ENCODE assay signal across 20 mouse cellular contexts in genomic region chr4:105279806-105280205, GRCm38 (mm10).
A peak's percentile ranks its signal among the peaks of the same experiment; 100 is the strongest.
DNase-seq lines count a peak whose midpoint lies in the region; ATAC-seq and TF ChIP-seq lines count a peak whose summit lies in the region.
"Had no signal": no experiment of that assay in that cellular context is flagged by ENCODE, and none has a peak within 500 bp of the region (broad histone marks: within the 10 kb centered on the region; RNA-seq: fewer than 3 reads in every experiment).

No protein-coding gene starts in this region.

- H3K9me3 ChIP-seq in forebrain, embryonic 10.5 days, result no peaks in the 10 kb centered on the region
- H3K9me3 ChIP-seq in forebrain, embryonic 14.5 days (replicated peaks; ENCODE audit: control insufficient read depth, low read length), result no peaks in the 10 kb centered on the region
- no peaks in the 10 kb centered on the region for H3K9me3 ChIP-seq in hindbrain, embryonic 10.5 days
- no peaks in the 10 kb centered on the region for H3K9me3 ChIP-seq in hindbrain, embryonic 16.5 days (ENCODE audit: control insufficient read depth, low read length)
- no peaks in the 10 kb centered on the region for H3K9me3 ChIP-seq in lung, postnatal 0 days (ENCODE audit: low read length)
- H3K9me3 ChIP-seq: embryonic facial prominence, embryonic 13.5 days; hindbrain, embryonic 15.5 days; limb, embryonic 12.5 days; liver, embryonic 15.5 days; midbrain, embryonic 15.5 days had no signal

- peak overlapping the region; percentile 60; the same call in 1 of the 2 replicates for H3K27ac ChIP-seq in forebrain, embryonic 10.5 days
- no peak overlapping the region for H3K27ac ChIP-seq in forebrain, embryonic 14.5 days (ENCODE audit: low read depth, low read length)
- peak overlapping the region; percentile 59 for H3K27ac ChIP-seq in hindbrain, embryonic 10.5 days
- no peak overlapping the region for H3K27ac ChIP-seq in hindbrain, embryonic 16.5 days (ENCODE audit: low read depth, low read length)
- H3K27ac ChIP-seq in lung, postnatal 0 days (ENCODE audit: low read length), result no peak overlapping the region
- H3K27ac ChIP-seq: embryonic facial prominence, embryonic 13.5 days; hindbrain, embryonic 15.5 days; layer of hippocampus, adult 2 months; left cerebral cortex, adult 2 months; limb, embryonic 12.5 days; liver, embryonic 15.5 days; midbrain, embryonic 15.5 days had no signal

- no peak for ATAC-seq in forebrain, embryonic 14.5 days
- no peak for ATAC-seq in hindbrain, embryonic 16.5 days
- no peak for ATAC-seq in inflammation-experienced regulatory T-cells, adult 6 months
- ATAC-seq in lung, postnatal 0 days, result no peak
- ATAC-seq: midbrain, embryonic 15.5 days had no signal

- no peak for TF ChIP-seq CTCF in lung, postnatal 0 days (IDR thresholded peaks at IDR 0.05)

- no peak for TF ChIP-seq EP300 in lung, postnatal 0 days (IDR thresholded peaks at IDR 0.05)

- H3K36me3 ChIP-seq in forebrain, embryonic 10.5 days (replicated peaks), result no peaks in the 10 kb centered on the region
- H3K36me3 ChIP-seq in forebrain, embryonic 14.5 days (ENCODE audit: control insufficient read depth, insufficient read depth, low read length), result no peaks in the 10 kb centered on the region
- no peaks in the 10 kb centered on the region for H3K36me3 ChIP-seq in hindbrain, embryonic 10.5 days
- H3K36me3 ChIP-seq in hindbrain, embryonic 16.5 days (ENCODE audit: control insufficient read depth, insufficient read depth, low read length), result no peaks in the 10 kb centered on the region
- H3K36me3 ChIP-seq in lung, postnatal 0 days (ENCODE audit: insufficient read depth, low read length), result no peaks in the 10 kb centered on the region
- H3K36me3 ChIP-seq: embryonic facial prominence, embryonic 13.5 days; hindbrain, embryonic 15.5 days; limb, embryonic 12.5 days; liver, embryonic 15.5 days; midbrain, embryonic 15.5 days had no signal

- no peak overlapping the region for H3K4me3 ChIP-seq in forebrain, embryonic 10.5 days
- no peak overlapping the region for H3K4me3 ChIP-seq in forebrain, embryonic 14.5 days (ENCODE audit: low read depth, low read length)
- H3K4me3 ChIP-seq in hindbrain, embryonic 10.5 days, result no peak overlapping the region
- H3K4me3 ChIP-seq in hindbrain, embryonic 16.5 days (ENCODE audit: low read length), result no peak overlapping the region
- H3K4me3 ChIP-seq in lung, postnatal 0 days (ENCODE audit: low read depth, low read length), result no peak overlapping the region
- H3K4me3 ChIP-seq: embryonic facial prominence, embryonic 13.5 days; hindbrain, embryonic 15.5 days; layer of hippocampus, adult 2 months; left cerebral cortex, adult 2 months; limb, embryonic 12.5 days; liver, embryonic 15.5 days; midbrain, embryonic 15.5 days had no signal

- no peak for DNase-seq in forebrain, embryonic 10.5 days (ENCODE audit: extremely low spot score, low spot score)
- DNase-seq in forebrain, embryonic 14.5 days (ENCODE audit: low spot score), result no peak
- no peak for DNase-seq in hindbrain, embryonic 10.5 days (ENCODE audit: low spot score)
- peak; percentile 96 for DNase-seq in adipocyte (ENCODE audit: low spot score)
- DNase-seq in kidney, postnatal 10 days, result peak; percentile 55
- no peak for DNase-seq in lung, postnatal 0 days (ENCODE audit: low spot score)
- DNase-seq: adrenal gland, adult 2 months; cerebellum, adult 9-11 months; gastrocnemius, postnatal 25 days; lung, postnatal 10 days had no signal

- no peak overlapping the region for H3K4me2 ChIP-seq in forebrain, embryonic 14.5 days (ENCODE audit: low read length)
- no peak overlapping the region for H3K4me2 ChIP-seq in hindbrain, embryonic 16.5 days (ENCODE audit: low read length)
- no peak overlapping the region for H3K4me2 ChIP-seq in lung, postnatal 0 days (replicated peaks; ENCODE audit: low read depth, low read length)
- H3K4me2 ChIP-seq: embryonic facial prominence, embryonic 13.5 days; hindbrain, embryonic 15.5 days; limb, embryonic 12.5 days; liver, embryonic 15.5 days; midbrain, embryonic 15.5 days had no signal

- 79% methylated on average over 4 of the region's 4 CpGs for WGBS in forebrain, embryonic 10.5 days
- WGBS in forebrain, embryonic 14.5 days, result 76% methylated on average over 4 of the region's 4 CpGs
- WGBS in hindbrain, embryonic 10.5 days, result 65% methylated on average over 4 of the region's 4 CpGs
- WGBS in hindbrain, embryonic 16.5 days, result 65% methylated on average over 4 of the region's 4 CpGs
- WGBS in lung, postnatal 0 days, result 84% methylated on average over 4 of the region's 4 CpGs

- H3K27me3 ChIP-seq in forebrain, embryonic 10.5 days (ENCODE audit: poor library complexity, severe bottlenecking), result no peaks in the 10 kb centered on the region
- no peaks in the 10 kb centered on the region for H3K27me3 ChIP-seq in forebrain, embryonic 14.5 days (replicated peaks; ENCODE audit: control insufficient read depth, insufficient read depth, low read length)
- 0 out of 2 replicates have a peak, but pooled peaks cover 3% of the 10 kb centered on the region for H3K27me3 ChIP-seq in hindbrain, embryonic 10.5 days (ENCODE audit: insufficient read depth, poor library complexity, severe bottlenecking)
- no peaks in the 10 kb centered on the region for H3K27me3 ChIP-seq in hindbrain, embryonic 16.5 days (replicated peaks; ENCODE audit: control insufficient read depth, insufficient read depth, low read length)
- H3K27me3 ChIP-seq in lung, postnatal 0 days (replicated peaks; ENCODE audit: insufficient read depth, low read length), result no peaks in the 10 kb centered on the region
- H3K27me3 ChIP-seq: CH12.LX; embryonic facial prominence, embryonic 13.5 days; hindbrain, embryonic 15.5 days; limb, embryonic 12.5 days; liver, embryonic 15.5 days; midbrain, embryonic 15.5 days had no signal

- H3K9ac ChIP-seq in forebrain, embryonic 14.5 days (ENCODE audit: low read length), result no peak overlapping the region
- H3K9ac ChIP-seq in hindbrain, embryonic 16.5 days (ENCODE audit: low read depth, low read length), result no peak overlapping the region
- H3K9ac ChIP-seq in lung, postnatal 0 days (replicated peaks; ENCODE audit: low read depth), result no peak overlapping the region
- H3K9ac ChIP-seq: embryonic facial prominence, embryonic 13.5 days; hindbrain, embryonic 15.5 days; limb, embryonic 12.5 days; liver, embryonic 15.5 days; midbrain, embryonic 15.5 days had no signal

- peaks cover 76% of the 10 kb centered on the region for H3K4me1 ChIP-seq in forebrain, embryonic 10.5 days
- H3K4me1 ChIP-seq in forebrain, embryonic 14.5 days (ENCODE audit: control insufficient read depth, insufficient read depth, low read length), result peaks cover 15% of the 10 kb centered on the region
- peaks cover 71% of the 10 kb centered on the region for H3K4me1 ChIP-seq in hindbrain, embryonic 10.5 days (replicated peaks)
- peaks cover 2% of the 10 kb centered on the region for H3K4me1 ChIP-seq in hindbrain, embryonic 16.5 days (ENCODE audit: control insufficient read depth, insufficient read depth, low read depth, low read length)
- H3K4me1 ChIP-seq in lung, postnatal 0 days (ENCODE audit: insufficient read depth, low read depth, low read length), result no peaks in the 10 kb centered on the region; the same call in 1 of the 2 replicates

Comparison
In these comparisons a context has a peak if more than half of its experiments do, and no peak if none do; other contexts are left out.
1. H3K27ac ChIP-seq: peak in forebrain, embryonic 10.5 days (single experiment) and hindbrain, embryonic 10.5 days (single experiment); none in forebrain, embryonic 14.5 days (single experiment), hindbrain, embryonic 16.5 days (single experiment) and lung, postnatal 0 days (single experiment).
2. DNase-seq: peak in adipocyte (single experiment) and kidney, postnatal 10 days (single experiment); none in forebrain, embryonic 10.5 days (single experiment), forebrain, embryonic 14.5 days (single experiment), hindbrain, embryonic 10.5 days (single experiment) and lung, postnatal 0 days (single experiment).